Mouse (Mus musculus) liver, embryonic 16.5 days (tissue): ENCODE results near the gene Zcchc10. TPM values are rescaled to one million over a fixed set of nuclear protein-coding genes. Genes with fewer than 3 reads are reported as not detected.
A peak's percentile ranks its signal among the peaks of the same experiment; 100 is the strongest.
"Not testable (repeated sequence)": the region's sequence is repeated elsewhere in the genome, so short reads cannot be mapped to it uniquely, and the experiment has no call there.

Source experiments
- ATAC-seq: fragments of 200-750 bp; cut with Nextera tagmentation; 2 replicates; pipeline ENCODE4 v1.8.0; 2017; ENCODE audit warnings: low read depth, mild to moderate bottlenecking, moderate number of reproducible peaks, moderate library complexity
- H3K27ac ChIP-seq: fragments of 300-500 bp; sonication (generic); 2 replicates; pipeline ENCODE4 v1.5.1; 2014; ENCODE audit warnings: mild to moderate bottlenecking, low read length
- H3K27me3 ChIP-seq: fragments of 300-500 bp; sonication (generic); 2 replicates; pipeline ENCODE4 v1.6.1; 2014; ENCODE audit warnings: low read depth, low read length, mixed read lengths; ENCODE audit not compliant: control insufficient read depth, insufficient read depth
- H3K36me3 ChIP-seq: fragments of 300-500 bp; sonication (generic); 2 replicates; pipeline ENCODE4 v1.6.1; 2014; ENCODE audit warnings: mild to moderate bottlenecking; ENCODE audit not compliant: control insufficient read depth, insufficient read depth
- H3K4me1 ChIP-seq: fragments of 300-500 bp; sonication (generic); 2 replicates; pipeline ENCODE4 v1.6.1; 2014; ENCODE audit warnings: low read depth, low read length, mixed read lengths; ENCODE audit not compliant: control insufficient read depth
- H3K4me2 ChIP-seq: fragments of 300-500 bp; sonication (generic); 2 replicates; pipeline ENCODE4 v1.6.1; 2014; ENCODE audit warnings: low read depth, low read length, mixed read lengths
- H3K4me3 ChIP-seq: fragments of 300-500 bp; sonication (generic); 2 replicates; pipeline ENCODE4 v1.5.1; 2014; ENCODE audit warnings: low read depth, mild to moderate bottlenecking, low read length
- H3K9ac ChIP-seq: fragments of 300-500 bp; sonication (generic); 2 replicates; pipeline ENCODE4 v1.6.1; 2014; ENCODE audit warnings: low read depth, low read length
- H3K9me3 ChIP-seq: fragments of 300-500 bp; sonication (generic); replicated peaks from 2 replicates; pipeline ENCODE4 v1.6.1; 2016; ENCODE audit warnings: low read length; ENCODE audit not compliant: control insufficient read depth
- WGBS: fragments of 180-500 bp; shearing (Covaris S2); extraction: QIAGEN DNeasy Blood & Tissue Kit; methylation state at CpG from one replicate; pipeline ENCODE4 v1.1.7; 2014; ENCODE audit not compliant: insufficient replicate concordance; 5-methylcytosine and 5-hydroxymethylcytosine counted together
- polyA plus RNA-seq: library from polyadenylated mRNA; unstranded; fragments of >200 nt; fragmentation: Nextera tagmentation; extraction: Ambion mirVana; gene quantifications from 2 replicates; pipeline ENCODE4 v1.2.1, GENCODE M21; 2015

The Zcchc10 gene
- polyA plus RNA-seq = 6.0 and 7.3 TPM in 2 replicates

GRCm38 (mm10) chr11:53324512-53324968 lies at the start of gene Zcchc10:
Gene Zcchc10 (plus strand): TSS chr11:53324679.
- Histone ChIP-seq H3K9me3 (no peaks in the 10 kb centered on the region), H3K27ac (no peak within 1 kb of the TSS), H3K4me2 (peak within 1 kb of the TSS; percentile 86), H3K27me3 (no peaks in the 10 kb centered on the region), H3K36me3 (peaks cover 12% of the 10 kb centered on the region), H3K4me1 (peaks cover 11% of the 10 kb centered on the region), H3K4me3 (peak within 1 kb of the TSS; percentile 84), H3K9ac (peak within 1 kb of the TSS; percentile 84)
- peak; percentile 97 for ATAC-seq
- under 1% methylated on average over 21 of the region's 21 CpGs for WGBS

GRCm38 (mm10) chr11:53275358-53275757 lies 49.1 kb upstream of the Zcchc10 start:
- H3K9ac ChIP-seq = no peak overlapping the region
- WGBS = 91% methylated on average over 3 of the region's 3 CpGs
- no peak for ATAC-seq
- H3K4me2 ChIP-seq = no peak overlapping the region
- H3K36me3 ChIP-seq = peaks cover 49% of the 10 kb centered on the region
- no peaks in the 10 kb centered on the region for H3K9me3 ChIP-seq
- H3K4me3 ChIP-seq = no peak overlapping the region
- no peaks in the 10 kb centered on the region for H3K4me1 ChIP-seq
- no peak overlapping the region for H3K27ac ChIP-seq
- no peaks in the 10 kb centered on the region for H3K27me3 ChIP-seq

- WGBS = 71% methylated on average over 4 of the region's 4 CpGs
- ATAC-seq = no peak
- Histone ChIP-seq H3K9me3 (no peaks in the 10 kb centered on the region), H3K9ac (no peak overlapping the region), H3K27ac (no peak overlapping the region), H3K36me3 (peaks cover 36% of the 10 kb centered on the region), H3K4me3 (no peak overlapping the region), H3K4me2 (no peak overlapping the region), H3K4me1 (no peaks in the 10 kb centered on the region), H3K27me3 (no peaks in the 10 kb centered on the region)
These were observed 46.1 kb upstream of the Zcchc10 start for GRCm38 (mm10) chr11:53278411-53278810.

DNA sequence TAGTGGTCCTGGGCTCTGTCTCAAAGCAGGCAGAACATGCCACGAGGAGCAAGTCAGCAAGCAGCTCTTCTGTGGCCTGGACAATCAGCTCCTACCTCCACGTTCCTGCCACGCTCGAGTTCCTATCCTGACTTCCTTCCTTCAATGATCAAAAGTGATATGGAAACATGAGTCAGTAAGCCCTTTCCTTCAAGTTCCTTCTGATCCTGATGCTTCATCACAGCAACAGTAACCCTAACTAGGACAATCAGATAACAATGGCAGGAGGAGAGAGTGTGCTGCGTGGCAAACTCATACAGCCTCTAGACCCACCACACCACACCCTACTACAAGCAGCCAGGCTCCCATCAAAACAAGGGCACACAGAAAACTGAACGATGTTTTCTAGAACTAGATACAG lies 38.6 kb upstream of the Zcchc10 start:
- Histone ChIP-seq H3K9ac (no peak overlapping the region), H3K9me3 (no peaks in the 10 kb centered on the region), H3K4me3 (no peak overlapping the region), H3K27ac (no peak overlapping the region), H3K36me3 (peaks cover 60% of the 10 kb centered on the region), H3K4me1 (no peaks in the 10 kb centered on the region), H3K27me3 (no peaks in the 10 kb centered on the region), H3K4me2 (no peak overlapping the region)
- WGBS = 53% methylated on average over 6 of the region's 6 CpGs
- no peak for ATAC-seq

DNA sequence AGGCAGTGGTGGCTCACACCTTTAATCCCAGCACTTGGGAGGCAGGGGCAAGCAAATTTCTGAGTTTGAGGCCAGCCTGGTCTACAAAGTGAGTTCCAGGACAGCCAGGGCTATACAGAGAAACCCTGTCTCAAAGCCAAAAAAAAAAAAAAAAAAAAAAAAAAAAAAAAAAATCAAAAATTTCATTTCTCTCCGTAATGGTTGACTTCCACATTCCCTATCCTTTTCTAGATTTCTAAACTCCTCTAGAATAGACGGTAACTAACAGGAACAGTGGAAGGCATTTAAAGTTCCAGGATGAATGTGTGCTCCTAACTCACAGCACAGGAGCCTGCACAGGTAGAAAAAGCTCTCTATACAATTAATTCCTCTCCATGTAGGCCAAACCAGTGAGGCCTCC lies 34.3 kb upstream of the Zcchc10 start:
- peaks cover 50% of the 10 kb centered on the region for H3K36me3 ChIP-seq
- WGBS = 75% methylated on average over 2 of the region's 2 CpGs
- not testable (repeated sequence) for ATAC-seq

GRCm38 (mm10) chr11:53290871-53291270 lies 33.6 kb upstream of the Zcchc10 start:
- no peak for ATAC-seq
- Histone ChIP-seq H3K9ac (no peak overlapping the region), H3K4me3 (no peak overlapping the region), H3K4me2 (no peak overlapping the region), H3K27me3 (no peaks in the 10 kb centered on the region), H3K36me3 (peaks cover 45% of the 10 kb centered on the region), H3K9me3 (no peaks in the 10 kb centered on the region), H3K27ac (no peak overlapping the region), H3K4me1 (peaks cover 9% of the 10 kb centered on the region)
- 80% methylated on average over 11 of the region's 11 CpGs for WGBS

More for the DNA sequence above, 34.3 kb upstream of the Zcchc10 start:
- H3K4me1 ChIP-seq, H3K9me3 ChIP-seq, H3K4me3 ChIP-seq, H3K27ac ChIP-seq, H3K27me3 ChIP-seq, H3K4me2 ChIP-seq, H3K9ac ChIP-seq: not testable (repeated sequence)

DNA sequence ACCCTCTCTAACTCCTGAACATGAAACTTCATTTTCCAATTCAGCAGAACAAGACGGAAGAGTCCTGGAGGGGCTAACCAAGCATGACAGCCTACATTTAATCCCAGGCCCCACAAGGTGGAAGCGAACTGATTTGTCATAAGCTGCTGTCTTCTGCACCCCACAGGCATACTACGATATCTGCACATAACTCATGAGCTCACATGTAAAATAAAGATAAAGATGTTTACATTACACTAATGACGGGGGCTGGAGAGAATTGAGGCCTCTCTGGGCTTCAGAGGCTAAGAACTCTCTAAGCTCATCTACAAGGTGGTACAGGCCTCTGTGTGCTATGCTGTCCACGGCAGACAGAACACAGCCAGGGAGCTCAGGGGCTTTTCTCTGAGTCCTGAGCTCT lies 30.0 kb upstream of the Zcchc10 start:
- Histone ChIP-seq H3K4me3 (no peak overlapping the region), H3K9me3 (no peaks in the 10 kb centered on the region), H3K27me3 (no peaks in the 10 kb centered on the region), H3K4me1 (peaks cover 34% of the 10 kb centered on the region), H3K36me3 (peaks cover 20% of the 10 kb centered on the region), H3K27ac (peak overlapping the region; percentile 59), H3K9ac (no peak overlapping the region), H3K4me2 (no peak overlapping the region)
- peak; percentile 82 for ATAC-seq
- 46% methylated on average over 5 of the region's 5 CpGs for WGBS

DNA sequence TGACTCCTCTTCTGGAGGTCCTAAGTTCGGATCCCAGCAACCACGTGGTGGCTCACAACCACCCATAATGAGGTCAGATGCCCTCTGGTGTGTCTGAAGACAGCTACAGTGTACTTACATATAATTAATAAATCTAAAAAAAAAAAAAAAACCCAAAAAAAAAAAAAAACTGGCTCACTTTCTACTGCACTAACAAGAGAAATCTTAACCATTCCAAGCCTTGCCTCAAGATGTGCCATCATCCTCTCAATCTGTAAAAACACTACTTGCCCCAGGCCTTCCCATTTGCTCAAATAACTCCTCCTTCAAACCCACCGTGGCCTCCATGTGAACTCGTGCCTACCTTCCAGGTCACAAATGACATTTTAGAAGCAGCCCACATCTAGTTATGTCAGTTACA lies 27.6 kb upstream of the Zcchc10 start:
- Histone ChIP-seq H3K27ac (no peak overlapping the region), H3K9me3 (no peaks in the 10 kb centered on the region), H3K9ac (no peak overlapping the region), H3K36me3 (peaks cover 7% of the 10 kb centered on the region), H3K4me2 (no peak overlapping the region), H3K27me3 (no peaks in the 10 kb centered on the region), H3K4me1 (peaks cover 44% of the 10 kb centered on the region), H3K4me3 (no peak overlapping the region)
- 50% methylated on average over 4 of the region's 4 CpGs for WGBS
- ATAC-seq = no peak

- WGBS = 70% methylated on average over 7 of the region's 7 CpGs
- H3K4me2 ChIP-seq = peak overlapping the region; percentile 93
- H3K4me1 ChIP-seq = peaks cover 44% of the 10 kb centered on the region
- H3K9ac ChIP-seq = no peak overlapping the region
- H3K9me3 ChIP-seq = no peaks in the 10 kb centered on the region
- no peak for ATAC-seq
- no peaks in the 10 kb centered on the region for H3K27me3 ChIP-seq
- H3K36me3 ChIP-seq = peaks cover 6% of the 10 kb centered on the region
- H3K4me3 ChIP-seq = peak overlapping the region; percentile 100
- no peak overlapping the region for H3K27ac ChIP-seq
These were observed 26.3 kb upstream of the Zcchc10 start for GRCm38 (mm10) chr11:53297947-53298860.
